Mouse (Mus musculus) urinary bladder, postnatal 10 days (tissue): ENCODE results near the gene Lnx2.

Experiments used
- DNase-seq: peaks from one replicate; pipeline ENCODE4 v3.0.0; 2022; ENCODE audit warnings: low spot score

The Lnx2 gene

DNA sequence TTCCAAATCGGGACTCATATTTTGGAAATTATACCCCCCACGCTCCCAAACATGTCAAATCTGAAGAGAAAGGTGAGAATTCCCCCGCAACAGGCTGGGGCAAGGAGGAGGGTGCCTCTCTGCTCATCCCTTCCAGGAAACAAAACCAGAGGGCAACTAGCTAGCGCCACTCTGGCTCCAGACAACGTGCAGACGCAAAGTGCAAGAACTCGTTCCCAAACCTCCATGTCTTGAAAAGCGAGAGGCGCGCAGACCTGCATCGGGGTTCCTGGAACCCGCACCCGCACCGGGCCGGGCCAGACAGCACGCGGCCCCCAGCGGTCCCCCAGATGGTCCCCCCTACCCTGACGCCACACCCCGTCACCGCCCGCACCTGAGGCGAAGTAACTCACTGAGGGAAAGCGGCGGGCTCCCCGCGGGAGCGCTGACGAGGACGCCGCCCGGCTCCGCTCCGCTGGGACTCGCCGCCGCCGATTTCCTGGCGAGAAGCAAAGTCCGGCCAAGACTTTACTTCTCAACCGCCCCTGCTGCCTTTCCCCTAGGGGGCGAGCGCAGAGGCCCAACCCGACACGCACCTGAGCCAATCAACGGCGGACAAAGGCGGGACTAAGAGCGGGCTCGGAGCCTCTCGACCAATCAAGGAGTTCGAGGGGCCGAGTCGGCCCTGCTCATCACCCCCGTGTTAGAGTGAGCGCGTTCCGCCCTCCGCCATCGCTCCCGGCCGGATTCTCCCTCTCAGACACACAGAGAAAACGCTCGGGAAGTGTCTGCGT is at the start of gene Lnx2:
Gene Lnx2, minus strand, starts transcription at position 561 of the 773 bp plus-strand sequence.
- DNase-seq = peak; percentile 96

DNA sequence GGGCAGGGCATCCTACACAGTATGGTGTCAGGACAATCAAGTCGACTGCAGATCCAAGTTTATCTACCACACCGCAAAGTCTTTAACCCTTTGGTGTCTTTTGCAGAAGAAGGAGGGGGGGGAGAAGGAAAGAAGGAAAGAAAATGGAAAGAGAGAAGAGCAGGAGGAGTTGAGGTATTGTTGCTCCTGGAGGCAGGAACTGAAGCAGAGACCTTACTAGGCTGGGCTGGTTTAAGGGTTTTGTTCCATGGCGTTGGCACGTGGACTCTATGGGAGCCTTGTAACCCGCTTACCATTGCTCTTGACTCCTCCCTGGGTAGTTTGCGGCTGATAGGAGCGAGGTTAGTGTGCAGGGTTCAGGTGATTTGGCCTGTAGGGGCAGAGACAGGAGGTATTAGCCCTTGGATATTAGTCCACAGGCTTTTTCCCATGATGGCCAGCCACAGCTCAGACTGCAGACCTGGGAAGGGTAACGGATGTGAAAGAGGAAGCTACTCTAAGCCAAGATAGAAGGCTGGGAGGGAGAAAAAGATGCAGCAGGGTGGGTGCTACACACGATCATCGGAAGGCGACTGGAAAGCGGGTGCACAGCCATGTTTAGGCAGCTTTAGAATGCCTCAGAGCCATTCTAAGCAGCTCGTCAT is 49.3 kb upstream of the Lnx2 start:
- no peak for DNase-seq

GRCm38 (mm10) chr5:147124794-147125193 is 48.4 kb upstream of the Lnx2 start:
- DNase-seq = no peak

GRCm38 (mm10) chr5:147121146-147121545 is 44.8 kb upstream of the Lnx2 start:
- no peak for DNase-seq

- DNase-seq = no peak
Measured at GRCm38 (mm10) chr5:147117027-147117426, 40.6 kb upstream of the Lnx2 start.

DNA sequence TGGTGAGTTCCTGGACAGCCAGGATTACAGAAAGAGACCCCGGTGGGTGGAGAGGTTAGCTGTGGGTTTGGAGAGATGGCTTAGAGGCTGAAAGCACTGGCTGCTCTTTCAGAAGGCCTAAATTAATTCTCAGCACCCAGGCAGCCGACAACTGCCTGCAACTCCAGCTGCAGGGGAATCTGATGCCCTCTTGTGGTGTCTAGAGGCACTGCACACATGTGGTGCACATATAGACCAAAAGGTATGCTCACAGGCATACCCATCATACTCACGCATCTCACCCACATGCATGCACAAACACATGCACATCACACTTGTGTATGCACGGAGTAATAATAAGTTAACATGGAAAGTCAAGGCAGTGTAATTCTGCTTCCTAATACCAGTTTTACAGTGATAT is 39.2 kb upstream of the Lnx2 start:
- DNase-seq = no peak

DNA sequence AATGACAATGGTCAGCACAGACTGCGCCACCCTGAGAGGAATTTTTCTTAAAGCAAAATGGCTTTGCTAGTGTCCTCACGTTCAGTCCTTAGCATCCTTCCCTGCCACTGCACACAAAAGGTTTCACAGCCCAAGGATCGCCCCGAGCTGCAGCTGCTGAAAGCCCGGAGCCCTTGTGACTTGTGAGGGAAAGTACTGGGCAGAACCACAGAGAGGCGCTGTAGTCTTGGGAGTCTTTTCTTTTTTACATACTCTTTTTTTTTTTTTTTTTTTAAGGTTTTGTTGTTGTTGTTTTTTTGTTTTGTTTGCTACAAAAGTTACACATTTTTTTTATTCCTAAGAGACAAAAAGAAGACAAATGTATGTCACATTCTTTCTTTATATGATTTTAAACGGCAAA is 38.4 kb upstream of the Lnx2 start:
- no peak for DNase-seq

DNA sequence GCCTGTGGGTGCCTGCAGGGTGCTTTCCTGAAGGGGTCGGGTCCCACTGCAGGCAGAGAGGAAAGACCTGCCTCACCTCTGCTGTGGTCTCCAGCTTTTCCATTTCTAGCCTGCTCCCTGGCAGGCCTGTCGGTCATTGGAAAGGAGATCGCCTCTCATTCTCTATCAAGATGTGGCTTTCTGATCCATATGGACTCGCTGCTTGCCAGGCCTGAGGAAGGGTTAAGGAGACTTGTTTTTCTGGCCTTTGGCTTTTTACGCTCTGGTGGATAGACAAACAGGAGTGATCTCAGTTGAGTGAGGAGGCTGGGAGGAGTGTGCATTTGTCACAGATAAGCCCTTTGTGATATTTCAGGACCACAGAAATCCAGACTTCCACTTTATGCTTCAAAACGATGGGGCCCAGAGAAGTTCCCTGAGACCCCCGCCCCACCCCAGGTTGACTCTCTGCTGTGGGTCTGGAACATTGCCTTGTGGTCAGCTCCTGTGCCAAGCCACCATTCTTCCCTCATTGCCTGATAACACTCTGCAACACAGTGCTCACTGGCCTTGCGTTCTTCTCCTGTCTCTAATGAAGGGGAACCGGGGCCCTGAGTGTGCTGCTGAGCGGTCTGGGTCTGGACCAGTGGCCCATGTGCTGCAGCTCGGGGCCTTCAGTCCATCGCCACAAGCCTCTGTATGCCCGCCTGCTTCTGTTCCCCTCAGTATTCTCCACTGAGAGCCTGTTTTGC is 32.6 kb upstream of the Lnx2 start:
- no peak for DNase-seq

GRCm38 (mm10) chr5:147107276-147107675 is 30.9 kb upstream of the Lnx2 start:
- no peak for DNase-seq

DNA sequence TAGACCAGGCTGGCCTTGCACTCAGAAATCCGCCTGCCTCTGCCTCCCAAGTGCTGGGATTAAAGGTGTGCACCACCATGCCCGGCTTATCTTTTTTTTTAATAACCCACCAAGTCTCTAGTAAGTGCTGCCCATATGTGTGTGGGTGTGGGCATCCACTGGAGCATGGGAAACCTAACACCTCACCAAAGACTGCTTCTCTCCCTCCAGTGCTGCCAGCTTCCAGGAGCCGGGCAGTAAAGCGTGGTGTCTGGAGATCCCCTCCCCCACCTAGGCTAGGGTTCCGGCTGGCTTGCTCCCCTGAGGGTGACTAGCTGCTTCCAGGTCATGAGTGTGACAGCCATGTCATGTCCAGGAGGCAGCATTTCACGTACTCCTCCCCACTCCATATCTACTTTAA is 25.9 kb upstream of the Lnx2 start:
- no peak for DNase-seq

DNA sequence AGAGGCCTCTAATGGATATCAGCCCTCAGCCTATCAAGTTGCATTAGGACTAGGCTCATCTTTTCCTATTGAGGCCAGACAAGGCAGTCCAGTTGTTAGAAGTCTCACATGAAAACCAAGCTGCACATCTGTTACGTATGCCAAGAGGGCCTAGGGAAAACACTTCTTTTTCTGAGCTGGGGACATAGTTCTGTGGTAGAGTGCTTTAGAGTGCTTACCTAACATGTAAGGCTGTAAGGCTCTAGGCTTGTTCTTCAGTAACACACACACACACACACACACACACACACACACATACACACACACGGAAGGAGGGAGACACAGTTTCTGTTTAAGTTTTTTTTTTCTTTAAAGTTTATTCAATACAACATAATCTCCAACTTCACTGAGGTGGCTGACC is 23.8 kb upstream of the Lnx2 start:
- no peak for DNase-seq

- DNase-seq = no peak
Measured at GRCm38 (mm10) chr5:147098667-147099066, 22.3 kb upstream of the Lnx2 start.

DNA sequence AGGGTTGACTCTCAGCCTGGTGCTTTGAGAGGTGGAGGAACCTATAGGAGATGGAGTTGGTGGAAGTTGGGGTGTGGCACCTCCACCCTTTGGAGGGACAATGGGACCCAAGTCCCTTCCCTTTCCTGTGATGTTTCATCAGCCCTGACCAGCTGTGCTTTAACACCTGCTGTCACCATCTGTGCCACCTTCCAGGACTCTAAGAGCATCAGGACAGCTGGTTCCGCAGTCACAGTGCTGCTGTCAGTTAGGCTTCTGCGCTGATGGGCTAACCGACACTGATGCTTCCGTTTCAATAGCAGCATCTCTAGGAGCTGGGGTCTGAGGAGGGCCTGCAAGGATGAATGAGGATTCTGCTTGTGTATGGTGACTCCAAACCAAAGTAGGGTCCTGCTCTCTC is 20.2 kb upstream of the Lnx2 start:
- DNase-seq = no peak

GRCm38 (mm10) chr5:147094296-147094695 is 17.9 kb upstream of the Lnx2 start:
- DNase-seq = no peak

- no peak for DNase-seq
Measured at GRCm38 (mm10) chr5:147092448-147092847, 16.1 kb upstream of the Lnx2 start.

DNA sequence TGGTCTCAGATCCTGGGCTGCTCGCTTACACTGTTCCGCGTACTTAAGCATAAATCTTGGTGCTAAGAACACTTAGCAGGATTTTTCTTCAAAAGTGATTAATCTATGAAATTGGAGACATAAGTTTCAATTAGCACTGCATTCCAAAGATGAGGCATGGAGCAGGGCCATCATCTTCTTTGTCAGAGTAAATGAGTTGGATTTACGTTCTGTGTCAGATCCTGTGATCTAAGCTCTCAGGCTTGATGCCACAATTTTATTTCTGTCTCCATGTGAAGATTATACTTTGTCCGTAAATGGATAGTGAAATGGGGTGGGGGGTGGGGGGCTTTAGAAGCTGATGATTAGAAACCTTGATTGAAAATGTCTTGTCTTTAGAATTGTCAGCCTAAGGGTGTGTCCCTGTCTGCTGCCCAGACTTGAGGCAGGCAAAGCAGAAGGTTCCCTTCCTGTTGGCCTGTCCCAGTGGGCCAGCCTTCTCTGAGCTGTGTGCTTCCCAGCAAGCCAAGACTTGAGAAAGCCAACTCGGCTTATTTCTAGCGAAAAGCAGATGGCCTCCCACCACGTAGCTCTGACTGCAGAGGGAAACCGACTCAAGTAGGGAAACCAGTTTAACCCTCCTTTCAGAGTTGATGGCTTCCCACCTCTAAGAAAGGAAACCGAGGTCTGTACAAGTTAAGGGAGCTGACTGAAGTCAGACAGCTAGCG is 14.0 kb upstream of the Lnx2 start:
- no peak for DNase-seq

GRCm38 (mm10) chr5:147089836-147090235 is 13.4 kb upstream of the Lnx2 start:
- DNase-seq = no peak

- DNase-seq = no peak
Measured at GRCm38 (mm10) chr5:147086816-147087215, 10.4 kb upstream of the Lnx2 start.

DNA sequence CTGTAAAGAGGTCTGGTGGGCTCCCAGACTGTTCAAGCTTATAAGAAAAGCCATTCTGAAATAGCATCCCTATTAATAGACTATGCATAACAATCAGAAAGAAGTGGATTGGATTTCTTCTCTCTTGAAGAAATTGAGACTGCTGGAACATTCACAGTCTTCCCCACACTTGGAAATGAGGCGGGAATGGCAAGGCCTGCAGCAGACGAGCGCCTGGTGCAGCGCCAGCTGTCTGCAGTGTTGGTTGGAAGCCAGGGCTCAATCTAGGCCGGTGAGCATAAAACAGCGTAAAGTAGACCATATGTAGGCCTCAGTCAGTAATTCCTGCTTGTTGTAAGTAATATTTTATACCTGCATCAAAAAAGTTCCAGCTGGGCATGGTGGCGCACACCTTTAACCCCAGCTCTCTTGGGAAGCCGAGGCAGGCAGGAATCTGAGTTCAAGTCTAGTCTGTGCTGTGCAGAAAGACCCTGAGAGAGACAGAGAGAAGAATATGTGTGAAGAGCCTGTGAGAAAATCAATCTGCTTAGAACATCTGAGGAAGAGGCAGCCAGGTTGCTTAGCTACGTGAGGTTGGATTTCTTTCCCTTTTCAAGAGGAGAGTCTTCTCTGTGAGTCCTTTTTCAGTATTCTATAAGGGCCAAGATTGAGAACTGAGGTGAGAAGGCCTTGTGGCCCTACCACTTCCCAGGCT is 9.0 kb upstream of the Lnx2 start:
- no peak for DNase-seq

- DNase-seq = no peak
Measured at GRCm38 (mm10) chr5:147078110-147078900, 1.9 kb upstream of the Lnx2 start.
